ENCODE assay signal across 8 mouse cellular contexts in the genomic region with DNA sequence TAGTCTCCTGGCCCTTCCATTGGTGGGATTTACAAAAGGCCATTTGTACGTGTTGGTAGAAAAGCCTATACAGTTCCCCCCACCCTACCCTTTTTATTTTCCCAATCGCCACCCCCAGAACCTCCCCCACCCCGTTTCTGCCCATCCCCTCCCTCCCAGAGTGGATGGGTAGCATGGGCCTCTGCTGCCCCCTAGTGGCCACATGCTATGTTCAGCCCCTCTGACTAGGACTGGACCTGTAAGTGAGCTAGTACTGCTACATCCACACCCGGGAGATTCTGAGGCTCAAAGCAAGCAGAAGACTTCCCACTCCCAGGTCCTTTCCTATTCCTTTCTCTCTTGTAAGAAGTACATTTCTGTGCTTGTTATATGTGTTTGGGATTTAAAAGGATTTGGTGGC. TPM values are rescaled to one million over a fixed set of nuclear protein-coding genes. Genes with fewer than 3 reads are reported as not detected.
DNase-seq lines count a peak whose midpoint lies in the region; ATAC-seq and TF ChIP-seq lines count a peak whose summit lies in the region.

No protein-coding gene starts in this region.

- H3K4me1 ChIP-seq in kidney, embryonic 15.5 days = peaks cover 30% of the 10 kb centered on the region
- H3K4me1 ChIP-seq in forebrain, embryonic 14.5 days (ENCODE audit: control insufficient read depth, insufficient read depth, low read length) = peaks cover 15% of the 10 kb centered on the region
- peaks cover 2% of the 10 kb centered on the region; the same call in 1 of the 2 replicates for H3K4me1 ChIP-seq in hindbrain, postnatal 0 days (ENCODE audit: insufficient read depth, low read length)
- peaks cover 3% of the 10 kb centered on the region for H3K4me1 ChIP-seq in testis, adult 2 months (ENCODE audit: control insufficient read depth, insufficient read depth, low read length)

- WGBS in kidney, embryonic 15.5 days = 0% methylated on average over 4 of the region's 4 CpGs
- whole genome bisulfite sequencing in forebrain, embryonic 14.5 days = 0% methylated on average over 4 of the region's 4 CpGs
- 5% methylated on average over 4 of the region's 4 CpGs for WGBS in hindbrain, postnatal 0 days

- H3K4me2 ChIP-seq in kidney, embryonic 15.5 days = no peak overlapping the region
- H3K4me2 ChIP-seq in forebrain, embryonic 14.5 days (ENCODE audit: low read length) = no peak overlapping the region
- H3K4me2 ChIP-seq in hindbrain, postnatal 0 days (ENCODE audit: low read depth, low read length) = no peak overlapping the region

- no peak overlapping the region for H3K27ac ChIP-seq in kidney, embryonic 15.5 days
- no peak overlapping the region for H3K27ac ChIP-seq in forebrain, embryonic 14.5 days (ENCODE audit: low read depth, low read length)
- no peak overlapping the region for H3K27ac ChIP-seq in hindbrain, postnatal 0 days
- H3K27ac ChIP-seq in testis, adult 2 months (ENCODE audit: control insufficient read depth, insufficient read depth, low read depth, low read length) = no peak overlapping the region

- no peak overlapping the region for H3K4me3 ChIP-seq in kidney, embryonic 15.5 days (replicated peaks)
- H3K4me3 ChIP-seq in forebrain, embryonic 14.5 days (ENCODE audit: low read depth, low read length) = no peak overlapping the region
- H3K4me3 ChIP-seq in hindbrain, postnatal 0 days (ENCODE audit: low read length) = no peak overlapping the region
- H3K4me3 ChIP-seq in testis, adult 2 months (ENCODE audit: control insufficient read depth, low read depth, low read length) = no peak overlapping the region

- intact Hi-C loops in left cerebral cortex, postnatal 4 days (cut with DNase I) = loop anchor here (5.0 kb wide), 1 partner anchor 58 kb away; no protein-coding TSS in a partner anchor

- TF ChIP-seq POLR2A in testis, adult 2 months (IDR thresholded peaks at IDR 0.05; ENCODE audit: control insufficient read depth, low read depth, low read length) = no peak

- H3K9me3 ChIP-seq in kidney, embryonic 15.5 days (replicated peaks) = no peaks in the 10 kb centered on the region
- H3K9me3 ChIP-seq in forebrain, embryonic 14.5 days (replicated peaks; ENCODE audit: control insufficient read depth, low read length) = no peaks in the 10 kb centered on the region
- no peaks in the 10 kb centered on the region for H3K9me3 ChIP-seq in hindbrain, postnatal 0 days (ENCODE audit: low read length)

- no peak for ATAC-seq in kidney, embryonic 15.5 days (replicated peaks; ENCODE audit: low FRiP score)
- peak; percentile 57; the same call in 1 of the 2 replicates for ATAC-seq in forebrain, embryonic 14.5 days
- ATAC-seq in hindbrain, postnatal 0 days = peak; percentile 75

- no peaks in the 10 kb centered on the region for H3K36me3 ChIP-seq in kidney, embryonic 15.5 days
- H3K36me3 ChIP-seq in forebrain, embryonic 14.5 days (ENCODE audit: control insufficient read depth, insufficient read depth, low read length) = 0 out of 2 replicates have a peak, but pooled peaks cover 4% of the 10 kb centered on the region
- H3K36me3 ChIP-seq in hindbrain, postnatal 0 days (ENCODE audit: insufficient read depth, low read length) = peaks cover 4% of the 10 kb centered on the region; the same call in 1 of the 2 replicates
- no peaks in the 10 kb centered on the region for H3K36me3 ChIP-seq in testis, adult 2 months (ENCODE audit: control insufficient read depth, insufficient read depth, low read length)

- peaks cover 95% of the 10 kb centered on the region for H3K27me3 ChIP-seq in kidney, embryonic 15.5 days
- peaks cover 66% of the 10 kb centered on the region for H3K27me3 ChIP-seq in forebrain, embryonic 14.5 days (replicated peaks; ENCODE audit: control insufficient read depth, insufficient read depth, low read length)
- H3K27me3 ChIP-seq in hindbrain, postnatal 0 days (ENCODE audit: insufficient read depth, low read length) = peaks cover 12% of the 10 kb centered on the region
- H3K27me3 ChIP-seq in testis, adult 2 months (ENCODE audit: control insufficient read depth, insufficient read depth, low read length) = no peaks in the 10 kb centered on the region

- peak; percentile 38 for DNase-seq in kidney, adult 11 months
- peak; percentile 41 for DNase-seq in c-Kit-positive CD71-positive TER-119-negative erythroid progenitor cells, embryonic 14.5 days (ENCODE audit: low read depth)
- DNase-seq in forebrain, embryonic 14.5 days (ENCODE audit: low spot score) = peak; percentile 80
- peak; percentile 88 for DNase-seq in hindbrain, postnatal 0 days (ENCODE audit: low spot score)
- peak; percentile 87 for DNase-seq in left cerebral cortex, postnatal 4 days
- peak; percentile 43 to 63 for DNase-seq in natural killer cell, adult 2 months (ENCODE audit: low spot score in 2 of 2)

- peak; percentile 94 for TF ChIP-seq CTCF in hindbrain, postnatal 0 days (IDR thresholded peaks at IDR 0.05; ENCODE audit: low read depth)
- peak; percentile 93; the same call in 1 of the 2 replicates for TF ChIP-seq CTCF in testis, adult 2 months (IDR thresholded peaks at IDR 0.05; ENCODE audit: control insufficient read depth, insufficient read depth, insufficient replicate concordance, low read depth, low read length)

- no peak overlapping the region for H3K9ac ChIP-seq in kidney, embryonic 15.5 days
- no peak overlapping the region for H3K9ac ChIP-seq in forebrain, embryonic 14.5 days (ENCODE audit: low read length)
- no peak overlapping the region for H3K9ac ChIP-seq in hindbrain, postnatal 0 days (replicated peaks; ENCODE audit: low read length)

RNA-seq across cellular contexts. Expression of a gene that starts 32.6 kb away (rescaled TPM):
- polyA plus RNA-seq in kidney, embryonic 15.5 days (2015; fragmentation: Nextera tagmentation; extraction: Ambion mirVana) = 70.0 and 72.9 TPM in 2 replicates
- polyA plus RNA-seq in forebrain, embryonic 14.5 days (2014; fragmentation: Nextera tagmentation; extraction: Ambion mirVana) = 6.6 and 8.1 TPM in 2 replicates
- 29.4 and 29.6 TPM in 2 replicates for total RNA-seq in hindbrain, postnatal 0 days (2014; rRNA removed)
- polyA plus RNA-seq in hindbrain, postnatal 0 days (2015; fragmentation: Nextera tagmentation; extraction: Ambion mirVana) = 28.0 and 30.0 TPM in 2 replicates
- 1 to 10 TPM; 3.2 to 3.7 TPM for total RNA-seq in left cerebral cortex, postnatal 4 days (2021)
- polyA plus RNA-seq in testis, adult 2 months (2012; rRNA removed) = 49.6 and 51.0 TPM in 2 replicates

RNA-seq across cellular contexts. Expression of a gene that starts 48.5 kb away (rescaled TPM):
- 0.55 and 1.2 TPM in 2 replicates for polyA plus RNA-seq in kidney, embryonic 15.5 days (2015; fragmentation: Nextera tagmentation; extraction: Ambion mirVana)
- polyA plus RNA-seq in forebrain, embryonic 14.5 days (2014; fragmentation: Nextera tagmentation; extraction: Ambion mirVana) = 23.6 and 31.1 TPM in 2 replicates
- total RNA-seq in hindbrain, postnatal 0 days (2014; rRNA removed) = 75.8 and 106 TPM in 2 replicates
- polyA plus RNA-seq in hindbrain, postnatal 0 days (2015; fragmentation: Nextera tagmentation; extraction: Ambion mirVana) = 50.8 and 55.7 TPM in 2 replicates
- total RNA-seq in left cerebral cortex, postnatal 4 days (2021) = 10 to 100 TPM; 87.6 to 91.5 TPM
- polyA plus RNA-seq in testis, adult 2 months (2012; rRNA removed) = 0.10 and 0.12 TPM in 2 replicates

Comparison
In these comparisons a context has a peak if more than half of its experiments do, and no peak if none do; other contexts are left out.
1. DNase-seq: peak in every context shown above with its lines; median percentile 88 in hindbrain, postnatal 0 days; 87 in left cerebral cortex, postnatal 4 days; 80 in forebrain, embryonic 14.5 days; 53 in natural killer cell, adult 2 months; 41 in c-Kit-positive CD71-positive TER-119-negative erythroid progenitor cells, embryonic 14.5 days; 38 in kidney, adult 11 months.
2. RNA of a gene that starts 48.5 kb away (polyA plus RNA-seq): 50.8 to 55.7 TPM in hindbrain, postnatal 0 days and 23.6 to 31.1 TPM in forebrain, embryonic 14.5 days; 0.55 to 1.2 TPM in kidney, embryonic 15.5 days and 0.10 to 0.12 TPM in testis, adult 2 months; every median in the first group is over 10 times any median in the second.